Mouse (Mus musculus): Measurements from ENCODE around the gene Cd300ld5. TPM values are rescaled to one million over a fixed set of nuclear protein-coding genes. Genes with fewer than 3 reads are reported as not detected.

Cd300ld5 gene
- total and polyA plus RNA-seq, 3 experiments: not detected

DNA sequence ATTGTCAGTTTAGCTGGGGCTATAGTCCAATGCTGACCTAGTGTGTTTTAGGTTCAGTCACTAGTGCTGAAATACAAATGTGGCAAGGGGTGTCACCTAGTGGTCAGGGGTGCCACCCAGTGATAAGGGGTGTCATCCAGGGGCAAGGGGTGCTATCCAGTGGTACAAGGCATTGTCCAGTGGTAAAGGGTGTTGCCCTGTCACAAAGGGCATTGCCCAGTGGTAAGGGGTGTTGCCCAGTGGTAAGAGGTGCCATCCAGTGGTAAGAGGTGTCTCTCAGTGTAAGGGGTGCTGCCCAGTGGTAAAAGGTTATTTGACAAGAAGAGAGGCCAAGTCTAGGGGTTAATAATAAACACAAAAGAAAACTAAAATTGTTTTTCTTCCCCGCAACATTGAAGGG is 39.9 kb upstream of the Cd300ld5 start:
- H3K27ac ChIP-seq (ENCODE audit: insufficient read depth, low read depth): no peak overlapping the region
- H3K79me2 ChIP-seq (replicated peaks; ENCODE audit: control insufficient read depth, extremely low read depth, insufficient read depth, poor library complexity, severe bottlenecking): no peaks in the 10 kb centered on the region
- no peaks in the 10 kb centered on the region for H3K36me3 ChIP-seq (replicated peaks in 1 of 2; ENCODE audit: control insufficient read depth in 1 of 2, insufficient read depth in 1 of 2, low read length in 1 of 2)
- TF ChIP-seq ZMIZ1 (IDR thresholded peaks at IDR 0.05; ENCODE audit: low read depth, low read length) (no peak), JUN (IDR thresholded peaks at IDR 0.05; ENCODE audit: insufficient read depth, low read depth, low read length) (no peak), E2F4 (IDR thresholded peaks at IDR 0.05; ENCODE audit: insufficient replicate concordance, low read depth, low read length) (no peak), HCFC1 (IDR thresholded peaks at IDR 0.05; ENCODE audit: low read depth, low read length) (no peak)
- in situ Hi-C loops (cut with MboI; ENCODE audit: low pct_ligation_motif_present, low pct_unique_long_range_greater_than_20kb, low sequenced_read_pairs) (no loop called here), dilution Hi-C loops (cut with MboI; ENCODE audit: extremely low pct_ligation_motif_present, extremely low pct_unique_long_range_greater_than_20kb, low sequenced_read_pairs) (no loop called here)
- H3K4me2 ChIP-seq (ENCODE audit: insufficient read depth, low read depth, poor library complexity, severe bottlenecking): no peak overlapping the region
- no peak overlapping the region for H3K4me3 ChIP-seq (replicated peaks in 1 of 3; ENCODE audit: low read depth in 2 of 3, low read length in 2 of 3, poor library complexity in 1 of 3)
- peaks cover 41% of the 10 kb centered on the region for H3K27me3 ChIP-seq (replicated peaks)
- H3K4me1 ChIP-seq (ENCODE audit: control insufficient read depth in 1 of 2, insufficient read depth in 2 of 2): peaks cover 8 to 12% of the 10 kb centered on the region in 2 experiments; a peak in 3 of 4 replicates
- no peak for DNase-seq (ENCODE audit: extremely low read depth)
- H3K9me3 ChIP-seq (replicated peaks; ENCODE audit: low read length): peaks cover 6% of the 10 kb centered on the region
- H3K9ac ChIP-seq (ENCODE audit: insufficient read depth, low read depth): no peak overlapping the region

DNA sequence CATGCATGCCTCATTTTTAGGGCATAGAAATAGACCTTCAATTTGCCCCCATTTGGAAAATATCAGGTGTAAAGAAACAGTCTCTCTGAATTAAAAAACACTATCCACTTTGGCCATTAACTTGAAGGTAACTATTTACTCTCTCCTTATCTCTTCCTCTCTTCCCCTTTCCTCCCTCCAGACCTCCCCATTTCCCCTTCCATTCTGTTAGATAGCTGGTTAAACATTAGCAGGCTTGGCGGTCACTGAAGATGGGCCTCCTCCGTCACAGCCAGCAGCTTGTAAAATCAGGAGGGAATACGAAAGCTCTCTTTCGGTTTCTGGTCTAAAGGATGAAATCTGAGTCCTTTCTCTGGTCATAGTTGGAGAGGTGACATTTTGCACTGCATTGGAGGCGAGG is 38.3 kb upstream of the Cd300ld5 start:
- H3K4me1 ChIP-seq (ENCODE audit: control insufficient read depth in 1 of 2, insufficient read depth in 2 of 2): peaks cover 5 to 12% of the 10 kb centered on the region in 2 experiments; a peak in 3 of 4 replicates
- peaks cover 6% of the 10 kb centered on the region for H3K9me3 ChIP-seq (replicated peaks; ENCODE audit: low read length)
- no peak overlapping the region for H3K27ac ChIP-seq (ENCODE audit: insufficient read depth, low read depth)
- no peak overlapping the region for H3K4me3 ChIP-seq (replicated peaks in 1 of 3; ENCODE audit: low read depth in 2 of 3, low read length in 2 of 3, poor library complexity in 1 of 3)
- H3K27me3 ChIP-seq (replicated peaks): peaks cover 50% of the 10 kb centered on the region
- H3K9ac ChIP-seq (ENCODE audit: insufficient read depth, low read depth): no peak overlapping the region
- in situ Hi-C loops (cut with MboI; ENCODE audit: low pct_ligation_motif_present, low pct_unique_long_range_greater_than_20kb, low sequenced_read_pairs) (no loop called here), dilution Hi-C loops (cut with MboI; ENCODE audit: extremely low pct_ligation_motif_present, extremely low pct_unique_long_range_greater_than_20kb, low sequenced_read_pairs) (no loop called here)
- TF ChIP-seq SMC3 (IDR thresholded peaks at IDR 0.05; ENCODE audit: low read depth, low read length) (no peak), HCFC1 (IDR thresholded peaks at IDR 0.05; ENCODE audit: low read depth, low read length) (no peak), ZMIZ1 (IDR thresholded peaks at IDR 0.05; ENCODE audit: low read depth, low read length) (no peak), UBTF (IDR thresholded peaks at IDR 0.05; ENCODE audit: low read depth, low read length) (0 out of 2 replicates have a peak, but pooled peaks have one; percentile 40), MEF2A (IDR thresholded peaks at IDR 0.05; ENCODE audit: borderline replicate concordance, low read depth, low read length) (no peak)
- H3K36me3 ChIP-seq (replicated peaks in 1 of 2; ENCODE audit: control insufficient read depth in 1 of 2, insufficient read depth in 1 of 2, low read length in 1 of 2): no peaks in the 10 kb centered on the region
- DNase-seq (ENCODE audit: extremely low read depth): no peak
- H3K79me2 ChIP-seq (replicated peaks; ENCODE audit: control insufficient read depth, extremely low read depth, insufficient read depth, poor library complexity, severe bottlenecking): no peaks in the 10 kb centered on the region
- no peak overlapping the region for H3K4me2 ChIP-seq (ENCODE audit: insufficient read depth, low read depth, poor library complexity, severe bottlenecking)

DNA sequence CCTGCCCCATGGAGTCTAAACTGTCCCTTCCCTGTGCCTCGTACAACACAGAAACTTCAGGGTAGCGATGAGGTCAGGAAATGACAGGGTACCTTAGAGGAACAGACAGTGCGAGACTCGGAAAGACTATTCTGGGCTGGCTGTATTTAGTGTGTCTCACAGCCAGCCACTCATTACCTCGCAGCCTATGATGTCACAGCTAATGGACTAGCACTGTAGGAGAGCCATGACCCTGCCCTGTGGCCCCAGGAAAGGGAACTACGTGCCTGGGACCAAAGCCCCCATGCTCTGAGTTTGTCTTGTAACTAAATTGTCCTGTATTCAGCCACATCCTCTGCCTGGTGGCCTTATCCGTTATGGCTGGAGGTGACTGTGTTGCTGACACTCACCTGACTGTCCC is 37.8 kb upstream of the Cd300ld5 start:
- Histone ChIP-seq H3K4me1 (ENCODE audit: control insufficient read depth in 1 of 2, insufficient read depth in 2 of 2) (peaks cover 5 to 12% of the 10 kb centered on the region in 2 experiments; a peak in 3 of 4 replicates), H3K9ac (ENCODE audit: insufficient read depth, low read depth) (no peak overlapping the region), H3K79me2 (replicated peaks; ENCODE audit: control insufficient read depth, extremely low read depth, insufficient read depth, poor library complexity, severe bottlenecking) (no peaks in the 10 kb centered on the region), H3K4me2 (ENCODE audit: insufficient read depth, low read depth, poor library complexity, severe bottlenecking) (no peak overlapping the region), H3K4me3 (replicated peaks in 1 of 3; ENCODE audit: low read depth in 2 of 3, low read length in 2 of 3, poor library complexity in 1 of 3) (no peak overlapping the region), H3K27ac (ENCODE audit: insufficient read depth, low read depth) (no peak overlapping the region), H3K9me3 (replicated peaks; ENCODE audit: low read length) (peaks cover 6% of the 10 kb centered on the region), H3K36me3 (replicated peaks in 1 of 2; ENCODE audit: control insufficient read depth in 1 of 2, insufficient read depth in 1 of 2, low read length in 1 of 2) (no peaks in the 10 kb centered on the region), H3K27me3 (replicated peaks) (peaks cover 54% of the 10 kb centered on the region)
- in situ Hi-C loops (cut with MboI; ENCODE audit: low pct_ligation_motif_present, low pct_unique_long_range_greater_than_20kb, low sequenced_read_pairs): no loop called here
- dilution Hi-C loops (cut with MboI; ENCODE audit: extremely low pct_ligation_motif_present, extremely low pct_unique_long_range_greater_than_20kb, low sequenced_read_pairs): no loop called here
- DNase-seq (ENCODE audit: extremely low read depth): no peak
- TF ChIP-seq SIN3A (IDR thresholded peaks at IDR 0.05; ENCODE audit: low read length): no peak
- TF ChIP-seq RCOR1 (conservative IDR thresholded peaks at IDR 0.05; ENCODE audit: low read depth, low read length): no peak
- TF ChIP-seq ZC3H11A (IDR thresholded peaks at IDR 0.05; ENCODE audit: low read depth, low read length): no peak
- TF ChIP-seq RAD21 (IDR thresholded peaks at IDR 0.05; ENCODE audit: low read depth, low read length): no peak
- TF ChIP-seq EP300 (IDR thresholded peaks at IDR 0.05; ENCODE audit: low read length): no peak
- no peak for TF ChIP-seq IRF4 (IDR thresholded peaks at IDR 0.05; ENCODE audit: low read depth, low read length)
- no peak for TF ChIP-seq CHD2 (IDR thresholded peaks at IDR 0.05; ENCODE audit: low read length)

Measured in CH12.LX (cell line).